Mouse (Mus musculus) embryo, embryonic 10 days (tissue): ENCODE data around the gene Slc25a33.
"Not testable (repeated sequence)": the region's sequence is repeated elsewhere in the genome, so short reads cannot be mapped to it uniquely, and the experiment has no call there.

ENCODE experiments used
- DNase-seq: peaks from one replicate; pipeline ENCODE4 v3.0.0-alpha.2; 2015; ENCODE audit warnings: low spot score

The Slc25a33 gene

GRCm38 (mm10) chr4:149756546-149756945 is 17.5 kb downstream of the Slc25a33 start:
- DNase-seq, result not testable (repeated sequence)

GRCm38 (mm10) chr4:149752836-149753235 is 21.2 kb downstream of the Slc25a33 start:
- DNase-seq, result no peak

DNA sequence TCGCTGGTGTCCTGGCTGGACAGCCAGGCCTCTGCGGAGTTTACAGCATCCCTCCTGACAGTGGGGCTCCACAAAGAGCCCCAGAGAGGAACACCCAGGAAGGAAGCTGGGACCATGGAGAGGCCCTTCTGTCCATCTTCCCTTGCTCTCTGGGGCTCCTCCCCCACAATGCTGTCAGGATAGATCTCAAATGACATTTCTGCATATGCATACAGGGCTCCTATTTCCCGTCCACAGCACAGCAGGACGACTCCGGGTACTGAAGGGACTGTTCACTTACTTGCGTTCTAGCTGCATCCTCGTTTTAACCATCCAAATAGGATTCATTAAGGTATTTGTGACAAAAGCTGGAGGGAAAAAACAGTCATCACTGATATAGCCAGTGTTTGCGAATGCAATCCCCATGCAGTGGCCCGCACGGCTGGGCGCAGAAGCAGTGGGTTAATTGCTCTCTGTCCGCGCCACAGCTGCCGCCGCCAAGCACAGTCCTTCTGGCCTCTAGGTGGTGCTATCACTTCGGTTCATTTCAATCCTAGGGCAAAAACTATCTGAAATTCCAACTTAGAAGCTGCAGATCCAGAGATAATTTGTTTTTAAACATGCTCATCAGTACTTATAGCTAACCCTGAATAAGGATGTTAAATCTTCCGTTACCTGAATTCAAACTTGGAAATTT is 21.8 kb downstream of the Slc25a33 start:
- peak; percentile 90 for DNase-seq

DNA sequence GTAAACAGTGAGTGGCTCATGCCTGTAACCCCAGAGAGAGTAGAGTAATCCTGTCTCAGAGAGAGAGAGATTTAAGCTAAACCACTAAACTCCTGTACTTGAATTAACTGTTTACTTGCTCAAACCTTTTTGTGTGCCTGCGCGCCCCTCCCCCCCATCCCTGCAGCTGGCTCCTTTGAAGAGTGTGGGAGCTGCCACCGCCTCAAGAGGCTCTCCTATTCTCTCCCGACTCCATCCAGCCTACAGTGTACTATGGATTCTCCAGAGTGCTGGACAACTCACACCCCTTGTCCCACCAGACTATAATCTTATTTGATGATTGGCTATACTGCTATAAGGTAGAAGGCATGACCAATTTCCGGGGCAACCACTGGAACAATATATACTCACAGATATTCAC is 23.4 kb downstream of the Slc25a33 start:
- no peak for DNase-seq

GRCm38 (mm10) chr4:149749663-149750015 is 24.4 kb downstream of the Slc25a33 start:
- not testable (repeated sequence) for DNase-seq

- no peak for DNase-seq
Measured at GRCm38 (mm10) chr4:149749003-149749662, 24.9 kb downstream of the Slc25a33 start.

GRCm38 (mm10) chr4:149744119-149744518 is 30.0 kb downstream of the Slc25a33 start:
- DNase-seq, result no peak

DNA sequence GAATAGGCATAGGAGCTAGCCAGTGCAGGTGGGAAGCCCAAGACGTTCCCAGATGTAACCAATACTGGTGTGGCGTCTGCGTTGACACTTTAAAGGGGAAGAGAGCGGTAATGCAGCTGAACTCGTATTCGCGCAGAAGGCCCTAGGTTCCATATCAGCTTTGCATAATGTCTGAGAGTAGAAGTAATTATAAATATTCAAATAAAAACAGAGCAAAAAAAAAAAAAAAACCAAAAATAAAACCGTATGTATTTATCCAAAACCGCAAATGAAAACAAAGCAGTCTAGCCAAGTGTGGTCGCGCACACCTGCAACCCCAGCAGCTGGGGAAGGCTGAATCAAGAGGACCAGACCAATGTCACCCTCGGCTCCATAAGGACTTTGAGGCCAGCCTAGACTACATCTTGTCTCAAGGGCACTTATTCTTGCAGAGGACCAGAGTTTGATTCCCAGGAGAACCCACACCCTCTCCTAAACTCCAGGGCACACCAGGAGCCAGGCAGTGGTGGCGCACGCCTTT is 32.0 kb downstream of the Slc25a33 start:
- no peak for DNase-seq

- no peak for DNase-seq
Measured at GRCm38 (mm10) chr4:149740301-149740700, 33.8 kb downstream of the Slc25a33 start.

GRCm38 (mm10) chr4:149739478-149739877 is 34.6 kb downstream of the Slc25a33 start:
- DNase-seq, result no peak

GRCm38 (mm10) chr4:149737383-149738324 is 36.4 kb downstream of the Slc25a33 start, which contains the start of gene Tmem201:
Tmem201 (minus strand) TSS chr4:149738044.
- DNase-seq, result peak; percentile 98

GRCm38 (mm10) chr4:149736581-149736980 is 37.5 kb downstream of the Slc25a33 start:
- no peak for DNase-seq

- no peak for DNase-seq
Measured at GRCm38 (mm10) chr4:149735624-149736250, 38.3 kb downstream of the Slc25a33 start.

- DNase-seq, result no peak
Measured at GRCm38 (mm10) chr4:149734730-149735475, 39.2 kb downstream of the Slc25a33 start.

DNA sequence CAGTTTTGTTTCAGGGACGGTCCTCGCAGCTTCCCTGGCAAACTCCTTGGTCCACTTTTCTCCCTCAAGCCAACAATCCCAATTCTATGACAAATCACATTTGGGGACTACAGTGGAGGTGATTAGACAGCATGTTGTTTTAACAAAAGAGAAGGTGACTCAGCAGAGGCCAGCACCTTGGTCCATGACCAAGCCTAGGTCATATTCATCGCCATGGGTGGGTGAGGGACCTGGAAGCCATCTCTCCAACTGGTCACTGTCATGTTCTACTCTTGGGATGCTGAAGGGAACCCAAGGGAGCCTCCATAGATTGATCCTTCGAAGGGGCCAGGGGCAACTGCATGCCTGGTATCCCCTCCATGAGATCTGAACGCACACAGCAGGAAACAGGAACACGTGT is 39.8 kb downstream of the Slc25a33 start:
- DNase-seq, result no peak

DNA sequence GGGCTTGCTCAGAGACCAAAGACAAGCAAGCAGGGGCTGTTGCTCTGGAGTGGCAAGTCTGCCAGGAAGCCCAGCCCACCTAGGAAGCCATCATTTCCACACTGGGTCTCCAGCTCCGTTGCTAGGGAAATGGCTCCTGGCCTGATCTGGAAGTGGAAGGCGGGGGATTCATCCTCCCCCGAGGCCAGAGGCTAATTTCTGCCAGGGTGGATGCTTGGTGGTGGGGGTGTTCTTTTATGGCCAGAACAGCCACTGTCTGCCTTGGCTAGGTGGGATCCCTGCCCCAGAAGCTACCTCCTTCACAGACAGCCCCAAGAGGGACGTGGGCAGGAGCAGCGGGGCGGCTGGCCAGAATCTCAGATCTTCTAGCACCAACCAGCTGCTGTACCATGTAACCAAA is 40.3 kb downstream of the Slc25a33 start:
- DNase-seq, result no peak

DNA sequence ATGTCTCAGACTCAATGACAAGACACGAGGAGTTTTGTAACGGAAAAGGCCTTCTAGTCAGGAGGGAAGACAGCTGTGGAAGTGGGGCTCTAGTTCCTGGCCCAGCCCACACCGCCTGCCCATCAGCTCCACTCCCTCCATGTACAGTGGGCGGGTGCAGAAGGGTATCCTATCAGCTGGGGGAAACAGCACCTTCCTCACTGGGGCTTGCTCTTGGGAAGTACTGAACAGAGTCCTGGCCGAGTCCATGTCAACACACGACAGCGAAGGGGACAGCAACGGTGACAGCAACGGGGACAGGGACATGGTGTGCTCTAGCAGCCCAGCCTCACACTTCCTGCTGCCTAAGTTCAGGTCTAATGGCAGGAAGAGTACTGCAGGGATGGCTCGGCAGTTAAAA is 41.3 kb downstream of the Slc25a33 start:
- DNase-seq, result no peak

- DNase-seq, result no peak
Measured at GRCm38 (mm10) chr4:149732313-149732712, 41.8 kb downstream of the Slc25a33 start.

GRCm38 (mm10) chr4:149730827-149731226 is 43.2 kb downstream of the Slc25a33 start:
- DNase-seq, result no peak

DNA sequence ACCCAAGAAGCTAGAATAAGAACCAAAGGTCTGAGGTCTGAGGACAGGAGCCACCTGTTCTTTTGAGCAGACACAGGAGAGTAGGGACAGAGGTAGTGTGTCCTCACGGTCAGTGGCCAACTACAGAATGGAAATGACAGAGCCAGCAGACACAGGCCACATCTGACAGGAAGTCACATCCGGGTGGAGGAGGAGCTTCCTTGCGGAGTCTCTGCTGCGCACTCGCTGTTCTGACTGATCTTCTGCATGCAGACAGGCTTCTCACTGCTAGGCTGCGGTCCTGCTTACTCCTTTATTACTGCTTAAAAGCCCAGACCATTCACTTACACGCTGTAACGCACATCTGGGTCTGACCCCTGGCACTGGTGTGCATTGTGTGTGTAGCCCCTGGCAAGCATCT is 45.3 kb downstream of the Slc25a33 start:
- no peak for DNase-seq

DNA sequence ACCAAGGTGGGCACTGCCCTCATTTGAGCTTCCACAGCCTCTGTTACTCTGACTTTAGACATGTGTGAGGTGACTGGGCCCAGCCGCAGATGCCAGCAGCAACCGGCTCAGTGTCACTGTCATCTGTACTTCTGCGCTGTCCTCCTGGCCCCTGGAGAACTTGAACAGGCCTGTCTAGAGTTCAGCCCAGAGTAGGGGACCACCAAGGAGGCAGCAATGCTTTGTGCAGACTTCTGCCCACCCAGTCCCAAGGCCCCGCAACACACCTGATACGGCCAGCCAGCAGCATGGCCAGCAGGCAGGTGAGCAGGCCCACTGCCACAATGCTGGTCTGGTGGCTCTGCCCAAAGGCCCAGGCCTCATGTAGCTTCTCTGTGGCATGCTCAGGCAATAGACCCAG is 46.4 kb downstream of the Slc25a33 start:
- DNase-seq, result no peak
